Mouse (Mus musculus): ENCODE measurements at regions not wholly inside any gene's neighbourhood (a gene's known extent, or its start where the extent isn't known, plus 50 kb on each side); places are given as distances from the start of the nearest gene placed in this dataset.
"Not testable (repeated sequence)": the region's sequence is repeated elsewhere in the genome, so short reads cannot be mapped to it uniquely, and the experiment has no call there.

DNA sequence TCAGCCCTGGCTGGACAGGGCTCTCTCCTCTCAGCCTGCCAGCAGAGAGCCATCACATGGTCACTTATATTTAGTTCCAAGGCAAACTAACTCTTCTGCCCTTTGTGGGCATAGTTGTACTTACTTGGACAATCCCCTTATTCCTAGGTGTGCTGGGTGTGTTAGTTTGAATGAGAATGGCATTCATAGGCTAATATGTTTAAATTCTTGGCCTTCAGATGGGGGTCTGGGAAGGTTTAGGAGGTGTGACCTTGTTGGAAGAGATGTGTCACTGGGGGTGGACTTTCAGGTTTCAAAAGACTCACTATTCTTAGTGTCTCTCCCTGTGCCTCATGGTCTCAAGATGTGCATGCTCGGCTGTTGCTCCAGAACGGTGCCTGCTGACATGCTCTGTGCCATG, 250.5 kb upstream of the Myo3a start:
- DNase-seq (ENCODE audit: low read depth, low spot score), result peak; percentile 54

DNA sequence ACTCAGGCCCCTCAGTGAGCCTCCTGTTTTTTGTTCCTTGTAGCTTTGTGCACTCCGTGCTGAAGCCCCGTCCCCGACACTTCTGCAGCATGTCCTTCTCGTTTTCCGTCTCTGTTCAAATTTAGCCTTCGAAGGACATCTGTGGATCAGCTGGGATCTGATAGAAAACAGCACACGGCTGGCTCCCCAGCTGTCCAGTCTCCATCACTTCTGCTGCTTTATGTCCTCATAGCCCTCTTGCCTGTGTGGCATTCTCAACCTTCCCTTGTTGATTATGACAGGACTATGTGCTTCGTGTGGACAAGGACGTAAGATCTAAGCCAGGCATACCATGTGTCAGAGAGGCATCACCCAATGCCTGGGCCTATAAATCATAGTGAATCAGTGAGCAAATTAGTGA, 247.1 kb upstream of the Myo3a start:
- no peak for DNase-seq (ENCODE audit: low read depth, low spot score)

GRCm38 (mm10) chr2:22024438-22024837, 202.9 kb upstream of the Myo3a start:
- DNase-seq (ENCODE audit: low read depth, low spot score), result no peak

DNA sequence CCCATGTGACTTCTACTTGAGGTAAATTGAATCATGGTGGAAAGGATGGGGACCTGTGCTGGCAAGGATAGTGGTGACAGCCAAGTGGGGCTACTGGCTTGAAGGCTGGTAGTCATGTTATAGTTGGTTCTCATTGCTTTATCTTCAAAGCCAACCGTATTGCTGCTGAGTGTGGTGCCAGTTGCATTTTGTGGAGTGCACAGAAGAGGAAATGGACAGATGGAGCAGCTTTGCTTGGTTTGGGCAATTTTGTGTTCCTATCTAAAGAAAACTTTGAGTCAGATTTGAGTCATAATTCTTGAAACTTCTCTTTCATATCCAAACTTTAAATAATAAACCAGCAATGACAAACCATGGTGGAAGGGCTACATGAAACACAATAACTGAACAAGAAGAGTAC, 200.5 kb upstream of the Myo3a start:
- DNase-seq (ENCODE audit: low read depth, low spot score), result no peak

GRCm38 (mm10) chr2:22028569-22028968, 198.7 kb upstream of the Myo3a start:
- DNase-seq (ENCODE audit: low read depth, low spot score), result no peak

DNA sequence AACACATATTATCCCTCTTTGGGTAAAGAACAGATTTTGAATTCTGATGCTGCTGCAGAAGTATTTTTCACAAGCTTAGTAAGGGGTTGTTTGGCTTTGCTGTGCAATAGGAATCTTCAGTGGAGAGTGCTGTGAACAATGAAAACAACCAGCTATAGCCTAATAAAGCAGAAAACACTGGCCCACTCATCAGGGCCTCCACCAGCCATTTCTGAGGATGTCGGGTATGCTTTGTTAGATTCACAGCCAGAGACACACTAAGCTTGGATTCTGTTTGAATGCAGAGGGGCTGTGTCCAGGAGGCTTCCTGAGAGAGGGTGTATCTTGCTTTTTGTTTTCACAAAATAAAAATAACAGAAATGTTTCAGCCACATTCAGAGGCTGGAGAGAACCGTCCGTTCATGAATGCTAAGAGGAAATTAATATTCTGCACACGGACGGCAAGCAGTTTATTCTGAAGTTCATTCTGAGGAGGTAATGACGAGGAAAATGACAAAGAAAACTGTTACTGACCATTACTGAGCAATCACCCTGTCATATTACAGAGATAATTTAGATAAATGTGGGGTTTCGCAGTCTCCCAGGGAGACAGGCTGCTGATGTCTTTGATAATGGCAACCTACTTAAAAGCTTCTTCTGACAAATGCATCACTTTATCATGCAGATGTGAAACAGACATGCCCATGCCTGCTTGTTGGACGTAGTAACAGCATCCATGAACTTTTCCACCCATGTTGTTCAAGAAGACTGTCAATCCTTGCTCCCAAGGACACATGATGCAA, 198.1 kb upstream of the Myo3a start:
- DNase-seq (ENCODE audit: low read depth, low spot score), result no peak

DNA sequence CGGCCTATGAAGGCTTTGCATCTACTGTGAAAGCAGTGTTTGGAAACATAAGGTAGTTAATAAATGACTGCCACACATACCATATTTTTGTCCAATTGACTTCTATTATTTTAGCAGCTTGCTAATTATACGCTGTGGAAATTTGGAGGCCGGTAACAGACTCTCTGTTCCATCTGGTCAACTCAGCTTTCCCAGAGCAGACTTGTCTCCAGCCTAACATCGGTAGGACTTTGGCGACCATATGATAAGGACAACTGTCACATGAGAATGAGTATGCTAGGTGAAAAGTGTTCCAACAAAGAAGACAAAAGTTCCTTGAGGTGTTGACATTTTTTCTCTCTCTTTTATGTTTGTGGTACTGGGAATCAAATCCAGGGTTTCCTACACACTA, 197.5 kb upstream of the Myo3a start:
- no peak for DNase-seq (ENCODE audit: low read depth, low spot score)

GRCm38 (mm10) chr2:22036841-22037240, 190.5 kb upstream of the Myo3a start:
- no peak for DNase-seq (ENCODE audit: low read depth, low spot score)

- peak; percentile 69 for DNase-seq (ENCODE audit: low read depth, low spot score)
Measured at GRCm38 (mm10) chr2:22038780-22039179, 188.5 kb upstream of the Myo3a start.

- not testable (repeated sequence) for DNase-seq (ENCODE audit: low read depth, low spot score)
Measured at GRCm38 (mm10) chr2:22043937-22044336, 183.4 kb upstream of the Myo3a start.

DNA sequence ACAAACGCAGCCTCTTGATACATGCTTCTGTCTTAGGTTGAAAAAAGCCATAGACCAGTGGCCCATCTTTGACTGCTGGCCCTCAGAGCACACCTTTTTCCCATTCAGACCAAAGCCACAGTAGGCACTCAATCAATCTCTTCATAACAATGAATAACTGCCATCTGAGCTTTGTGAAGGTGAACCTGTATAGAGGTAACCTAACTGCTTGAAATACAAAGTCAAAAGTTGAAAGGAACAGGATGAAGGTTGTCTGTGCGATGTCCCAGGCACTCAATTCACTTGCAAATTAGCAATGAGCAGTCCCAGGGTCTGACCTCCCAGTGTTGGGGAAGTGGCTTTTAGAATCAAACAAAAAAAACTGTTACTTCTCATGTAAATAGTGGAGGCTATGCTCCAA, 182.4 kb upstream of the Myo3a start:
- peak; percentile 88 for DNase-seq (ENCODE audit: low read depth, low spot score)

DNA sequence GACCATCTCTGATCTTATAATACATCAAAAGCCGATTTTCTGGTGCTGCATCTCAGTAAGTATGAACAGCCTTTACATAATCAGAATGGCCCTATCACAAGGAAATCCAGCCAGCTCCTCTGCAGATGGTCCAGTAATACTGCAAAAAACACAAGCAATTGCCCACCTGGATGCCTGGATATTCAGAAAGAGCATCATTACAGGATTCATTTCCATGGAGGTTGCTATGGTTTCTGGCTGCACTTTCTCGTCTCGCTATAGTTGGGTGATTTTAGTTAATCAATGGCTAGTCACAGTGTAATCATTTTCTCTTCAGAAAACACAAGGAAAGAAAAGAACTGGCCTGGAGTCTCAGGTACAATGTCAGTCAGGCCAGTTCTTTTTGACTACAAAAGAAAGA, 179.8 kb upstream of the Myo3a start:
- no peak for DNase-seq (ENCODE audit: low read depth, low spot score)

- DNase-seq (ENCODE audit: low read depth, low spot score), result no peak
Measured at GRCm38 (mm10) chr2:22066535-22066934, 160.8 kb upstream of the Myo3a start.

DNA sequence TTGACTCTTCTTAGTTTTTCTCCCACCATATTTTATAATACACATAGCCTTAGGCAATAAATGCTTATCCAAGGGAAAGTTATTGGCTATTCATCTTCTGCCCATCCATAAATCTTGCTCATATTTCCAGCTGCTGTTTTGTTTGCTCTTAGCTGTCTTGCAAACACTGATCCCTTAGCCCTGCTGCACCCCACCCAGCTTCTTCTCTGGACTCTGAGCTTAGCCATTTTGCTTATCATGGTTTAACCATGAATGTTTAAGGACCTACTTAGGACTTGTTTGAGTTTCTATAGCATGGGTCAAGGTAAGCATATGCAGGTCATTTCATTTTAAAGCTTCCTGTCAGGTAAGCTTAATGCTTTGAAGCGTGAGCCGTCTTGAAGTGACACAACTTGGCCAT, 130.5 kb upstream of the Myo3a start:
- DNase-seq (ENCODE audit: low read depth, low spot score), result no peak

DNA sequence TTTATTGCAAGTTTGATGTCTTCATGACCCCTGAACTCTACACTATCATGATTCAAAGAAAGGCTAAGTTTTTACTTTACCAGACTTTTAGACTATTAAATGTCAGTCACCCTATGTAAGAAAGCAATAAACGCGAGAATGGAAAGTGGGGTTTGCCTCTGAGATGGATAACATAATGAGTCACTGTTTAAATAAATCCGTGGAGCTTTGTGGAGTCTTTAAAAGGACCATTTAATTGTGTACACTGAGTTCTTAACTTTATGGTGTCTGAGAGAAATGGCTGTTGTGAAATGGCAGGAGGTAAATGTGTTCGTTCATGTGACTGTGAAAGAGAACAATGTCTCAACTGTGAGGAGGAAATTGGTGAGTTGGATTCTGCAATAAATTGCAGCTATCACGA, 122.2 kb upstream of the Myo3a start:
- DNase-seq (ENCODE audit: low read depth, low spot score), result no peak

GRCm38 (mm10) chr2:22149721-22150120, 77.6 kb upstream of the Myo3a start:
- DNase-seq (ENCODE audit: low read depth, low spot score), result no peak

DNA sequence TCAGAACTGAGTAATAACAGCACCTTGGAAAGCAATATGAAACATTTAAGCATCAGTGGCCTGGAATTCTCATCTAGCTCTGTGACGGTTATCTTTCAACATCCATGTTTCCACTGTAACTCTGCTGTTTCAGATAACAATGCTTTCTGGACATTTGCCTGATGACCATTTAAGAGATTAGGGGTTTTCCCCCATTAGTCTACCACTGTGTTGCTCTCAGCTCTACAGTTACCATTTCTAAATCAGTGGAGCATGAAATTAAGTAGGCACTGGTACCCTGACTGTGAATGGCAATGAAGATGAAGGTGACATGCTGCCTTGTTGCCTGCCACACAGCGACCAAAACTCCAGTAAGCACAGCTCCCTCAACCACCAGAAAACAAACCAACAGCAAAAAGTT, 70.7 kb upstream of the Myo3a start:
- DNase-seq (ENCODE audit: low read depth, low spot score), result no peak

GRCm38 (mm10) chr2:22165443-22165842, 61.9 kb upstream of the Myo3a start:
- DNase-seq (ENCODE audit: low read depth, low spot score), result peak; percentile 55

DNA sequence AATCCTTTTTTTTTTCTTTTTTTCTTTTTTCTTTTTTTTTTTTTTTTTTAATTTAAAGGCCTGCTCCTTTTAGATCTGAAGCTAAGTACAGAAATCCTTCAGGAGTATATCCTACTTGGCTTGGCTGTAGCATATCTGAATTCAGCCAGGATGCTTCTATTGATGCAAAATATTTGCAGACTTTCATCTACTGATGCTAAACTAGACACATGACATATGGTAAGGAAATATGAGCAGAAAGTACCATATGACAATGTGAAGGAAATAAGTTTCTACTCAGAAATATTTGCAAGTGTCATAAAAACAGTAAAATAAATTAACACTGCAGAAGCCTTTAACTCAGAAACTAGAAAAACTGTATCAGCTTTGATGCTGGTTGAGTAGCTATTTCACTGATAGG, 61.4 kb upstream of the Myo3a start:
- DNase-seq (ENCODE audit: low read depth, low spot score), result no peak

Data from ZHBTc4 (cell line).